Mouse (Mus musculus): ENCODE measurements at regions not wholly inside any gene's neighbourhood (a gene's known extent, or its start where the extent isn't known, plus 50 kb on each side); places are given as distances from the start of the nearest gene placed in this dataset.
A peak's percentile ranks its signal among the peaks of the same experiment; 100 is the strongest.

DNA sequence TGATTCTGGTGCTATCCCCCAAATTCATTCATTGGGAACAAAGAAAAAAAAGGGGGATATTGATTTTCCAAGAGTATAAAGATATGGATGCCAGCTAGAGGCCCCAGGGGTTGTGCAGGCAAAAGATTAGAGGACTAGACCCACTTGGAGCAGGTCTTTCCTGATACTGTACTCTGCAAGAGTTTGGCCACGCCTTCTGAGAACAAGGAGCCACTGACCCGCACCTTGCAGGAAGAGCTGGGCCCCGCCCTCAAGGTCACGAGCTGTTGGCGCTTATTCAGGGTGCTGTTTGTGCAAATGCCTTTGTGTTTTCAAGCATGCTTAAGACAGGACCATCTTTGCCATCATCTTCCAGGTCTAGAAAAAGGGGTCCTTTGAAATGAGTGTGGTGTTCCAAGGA is 54.5 kb upstream of the Slc7a1 start:
- 71% methylated on average over 5 of the region's 5 CpGs for WGBS
- Histone ChIP-seq H3K36me3 (ENCODE audit: insufficient read depth) (no peaks in the 10 kb centered on the region), H3K27me3 (ENCODE audit: insufficient read depth, low read length) (no peaks in the 10 kb centered on the region), H3K9ac (no peak overlapping the region), H3K9me3 (ENCODE audit: low read length) (no peaks in the 10 kb centered on the region), H3K27ac (ENCODE audit: low read depth, low read length) (peak overlapping the region; percentile 57; the same call in 1 of the 2 replicates), H3K4me3 (ENCODE audit: low read depth, low read length) (no peak overlapping the region), H3K4me2 (ENCODE audit: low read depth) (no peak overlapping the region), H3K4me1 (ENCODE audit: insufficient read depth) (no peaks in the 10 kb centered on the region; the same call in 1 of the 2 replicates)
- DNase-seq (no peak), ATAC-seq (no peak)
- no peak for TF ChIP-seq CTCF (IDR thresholded peaks at IDR 0.05; ENCODE audit: low read depth)

DNA sequence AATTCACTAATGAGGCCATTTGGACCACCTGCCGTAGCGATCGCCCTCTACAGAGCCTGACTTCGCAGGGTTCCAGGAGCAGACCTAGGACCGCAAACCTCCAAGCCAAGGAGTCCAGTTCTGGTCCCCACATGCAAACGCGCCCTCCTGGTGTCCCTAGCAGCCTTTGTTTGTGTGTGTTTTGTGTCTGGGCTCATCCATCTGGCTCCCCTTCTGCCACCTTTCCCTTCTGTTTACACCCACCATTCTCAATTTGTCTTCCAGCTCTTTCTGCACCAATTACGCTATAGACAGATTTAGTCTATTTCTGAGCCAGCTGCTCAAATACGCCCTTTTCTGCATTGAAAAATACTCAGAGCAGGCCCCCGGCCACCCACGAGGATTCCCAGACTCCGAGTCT is 54.1 kb upstream of the Slc7a1 start:
- Histone ChIP-seq H3K4me3 (ENCODE audit: low read depth, low read length) (no peak overlapping the region), H3K27ac (ENCODE audit: low read depth, low read length) (peak overlapping the region; percentile 57; the same call in 1 of the 2 replicates), H3K4me2 (ENCODE audit: low read depth) (no peak overlapping the region; the same call in 1 of the 2 replicates), H3K9ac (no peak overlapping the region), H3K4me1 (ENCODE audit: insufficient read depth) (no peaks in the 10 kb centered on the region; the same call in 1 of the 2 replicates), H3K9me3 (ENCODE audit: low read length) (no peaks in the 10 kb centered on the region), H3K27me3 (ENCODE audit: insufficient read depth, low read length) (no peaks in the 10 kb centered on the region), H3K36me3 (ENCODE audit: insufficient read depth) (no peaks in the 10 kb centered on the region)
- DNase-seq (peak; percentile 81), ATAC-seq (peak; percentile 83)
- no peak for TF ChIP-seq CTCF (IDR thresholded peaks at IDR 0.05; ENCODE audit: low read depth)
- WGBS, result 26% methylated on average over 12 of the region's 12 CpGs

DNA sequence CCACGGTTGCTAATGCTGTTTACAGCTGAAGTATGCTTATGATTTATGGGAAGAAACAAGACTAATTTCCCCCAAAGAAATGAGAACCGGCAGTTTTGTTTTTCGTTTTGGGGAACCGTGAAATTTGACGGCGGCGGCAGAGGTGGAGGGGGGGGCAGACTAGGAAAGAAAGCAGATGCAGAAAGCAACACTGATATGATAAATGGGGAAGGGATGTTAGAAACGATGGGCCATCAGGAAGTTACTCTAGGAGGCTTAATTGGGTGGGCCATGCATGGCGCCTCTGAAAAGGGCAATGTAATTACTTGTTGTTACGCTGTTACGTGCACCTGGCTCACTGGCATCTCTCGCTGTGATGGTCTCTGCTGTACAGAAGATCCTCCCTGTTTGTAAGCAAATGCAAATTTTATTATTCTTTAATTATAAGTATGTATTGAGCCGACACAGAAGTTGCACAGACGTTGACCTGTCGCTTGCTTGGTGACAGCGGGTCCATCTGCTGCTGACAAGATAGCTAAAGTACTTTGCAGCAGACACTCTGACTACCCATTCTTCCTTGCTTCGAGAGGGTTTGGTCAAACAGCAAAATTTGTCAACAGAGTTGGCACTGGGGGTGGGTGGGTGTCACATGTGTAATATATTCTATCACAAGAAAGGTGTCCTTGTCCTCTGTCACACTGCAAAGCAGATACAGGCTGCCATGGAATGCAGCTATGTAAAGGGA is 53.4 kb upstream of the Slc7a1 start:
- no peak; the same call in 1 of the 2 replicates for TF ChIP-seq CTCF (IDR thresholded peaks at IDR 0.05; ENCODE audit: low read depth)
- no peaks in the 10 kb centered on the region for H3K9me3 ChIP-seq (ENCODE audit: low read length)
- no peak overlapping the region for H3K4me2 ChIP-seq (ENCODE audit: low read depth)
- no peak overlapping the region for H3K4me3 ChIP-seq (ENCODE audit: low read depth, low read length)
- no peak overlapping the region for H3K9ac ChIP-seq
- H3K27me3 ChIP-seq (ENCODE audit: insufficient read depth, low read length), result no peaks in the 10 kb centered on the region
- no peak overlapping the region for H3K27ac ChIP-seq (ENCODE audit: low read depth, low read length)
- no peak for ATAC-seq
- H3K4me1 ChIP-seq (ENCODE audit: insufficient read depth), result no peaks in the 10 kb centered on the region; the same call in 1 of the 2 replicates
- DNase-seq, result no peak
- no peaks in the 10 kb centered on the region for H3K36me3 ChIP-seq (ENCODE audit: insufficient read depth)
- WGBS, result 58% methylated on average over 17 of the region's 17 CpGs

DNA sequence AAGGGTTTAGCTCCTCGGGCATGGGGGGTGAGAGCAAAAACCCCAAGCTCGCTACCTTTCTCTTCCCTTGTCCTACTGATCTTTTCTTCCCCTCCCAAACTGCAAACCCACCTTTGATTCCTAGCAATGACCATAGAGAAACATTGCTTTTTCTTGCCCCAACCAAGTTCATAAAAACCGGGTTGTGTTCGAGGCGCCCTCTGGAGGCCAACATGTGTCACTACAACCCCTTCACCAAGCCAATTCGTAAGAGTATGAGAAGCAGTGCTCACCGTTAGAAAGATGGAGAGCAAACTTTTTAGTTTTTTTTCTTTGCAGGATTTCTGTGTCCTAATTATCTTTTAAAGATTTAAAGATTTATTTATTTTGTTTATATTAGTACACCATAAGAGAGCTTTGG is 52.1 kb upstream of the Slc7a1 start:
- Histone ChIP-seq H3K27me3 (ENCODE audit: insufficient read depth, low read length) (no peaks in the 10 kb centered on the region), H3K9ac (no peak overlapping the region), H3K9me3 (ENCODE audit: low read length) (no peaks in the 10 kb centered on the region), H3K4me1 (ENCODE audit: insufficient read depth) (no peaks in the 10 kb centered on the region; the same call in 1 of the 2 replicates), H3K27ac (ENCODE audit: low read depth, low read length) (no peak overlapping the region), H3K4me3 (ENCODE audit: low read depth, low read length) (no peak overlapping the region), H3K4me2 (ENCODE audit: low read depth) (no peak overlapping the region), H3K36me3 (ENCODE audit: insufficient read depth) (no peaks in the 10 kb centered on the region)
- DNase-seq (peak; percentile 66), ATAC-seq (no peak)
- peak; percentile 82 for TF ChIP-seq CTCF (IDR thresholded peaks at IDR 0.05; ENCODE audit: low read depth)
- 32% methylated on average over 7 of the region's 7 CpGs for WGBS

DNA sequence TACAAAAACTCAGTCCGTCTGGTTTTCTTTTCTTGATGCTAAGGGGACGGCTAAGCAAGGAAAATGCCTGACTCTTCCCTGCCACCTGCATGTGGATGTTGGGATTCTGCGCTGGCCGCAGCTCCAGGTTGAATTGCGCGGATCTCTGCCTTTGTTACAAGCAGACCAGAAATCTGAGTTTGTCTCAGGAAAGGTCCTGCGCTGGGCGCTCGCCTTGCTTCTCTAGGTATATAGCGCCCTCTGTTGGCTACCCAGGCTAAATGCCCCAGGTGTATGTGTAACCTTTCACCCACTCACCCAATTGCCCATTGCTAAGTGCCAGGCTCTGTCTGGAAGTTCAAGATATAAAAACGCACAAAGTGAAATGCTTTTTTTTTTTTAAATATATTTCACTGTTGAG is 51.2 kb upstream of the Slc7a1 start:
- peak; percentile 65 for TF ChIP-seq CTCF (IDR thresholded peaks at IDR 0.05; ENCODE audit: low read depth)
- ATAC-seq (no peak), DNase-seq (no peak)
- no peaks in the 10 kb centered on the region for H3K27me3 ChIP-seq (ENCODE audit: insufficient read depth, low read length)
- H3K9me3 ChIP-seq (ENCODE audit: low read length), result no peaks in the 10 kb centered on the region
- H3K27ac ChIP-seq (ENCODE audit: low read depth, low read length), result no peak overlapping the region
- no peak overlapping the region for H3K9ac ChIP-seq
- H3K4me2 ChIP-seq (ENCODE audit: low read depth), result no peak overlapping the region
- 42% methylated on average over 11 of the region's 11 CpGs for WGBS
- H3K4me3 ChIP-seq (ENCODE audit: low read depth, low read length), result no peak overlapping the region
- no peaks in the 10 kb centered on the region for H3K36me3 ChIP-seq (ENCODE audit: insufficient read depth)
- H3K4me1 ChIP-seq (ENCODE audit: insufficient read depth), result no peaks in the 10 kb centered on the region; the same call in 1 of the 2 replicates
